Mouse (Mus musculus) bone marrow, adult 2 months (tissue): ENCODE results near the gene Fars2.

ENCODE experiments used
- CTCF ChIP-seq: fragments of 200-500 bp; IDR thresholded peaks from 2 replicates; pipeline ENCODE4 v1.5.1; 2011; ENCODE audit warnings: low read length, control low read depth; ENCODE audit not compliant: control insufficient read depth, insufficient read depth
- POLR2A ChIP-seq: fragments of 200-500 bp; IDR thresholded peaks from 2 replicates; pipeline ENCODE4 v1.6.1; 2011; ENCODE audit warnings: low read depth, mild to moderate bottlenecking, control low read depth, low read length, borderline replicate concordance; ENCODE audit not compliant: control insufficient read depth

DNA sequence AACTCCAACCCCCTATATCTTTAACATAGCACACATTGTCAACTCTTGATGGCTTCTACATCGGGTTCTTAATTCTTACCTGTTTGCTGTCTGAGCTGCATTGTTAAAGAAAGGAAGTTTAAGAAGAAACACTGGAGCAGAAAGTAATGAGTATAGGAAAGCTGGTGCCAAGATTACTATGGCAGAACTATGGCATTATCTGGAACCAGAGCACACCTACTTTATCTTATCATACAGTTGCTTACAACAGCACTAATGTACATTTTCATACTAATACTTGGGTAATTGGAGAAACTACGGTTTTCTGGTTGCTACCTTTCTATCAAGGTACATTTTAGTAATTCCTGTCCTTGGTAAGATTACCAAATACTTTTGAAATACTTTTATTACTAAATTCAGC lies 29.8 kb upstream of the Fars2 start:
- no peak for TF ChIP-seq CTCF
- TF ChIP-seq POLR2A, result no peak
